Mouse (Mus musculus): ENCODE results near the gene Scn4b.

Scn4b gene

GRCm38 (mm10) chr9:45138191-45139032 lies at the start of gene Scn4b:
Gene Scn4b (plus strand): TSS chr9:45138395.
- DNase-seq = peak; percentile 54

GRCm38 (mm10) chr9:45090811-45091210 lies 47.4 kb upstream of the Scn4b start:
- no peak for DNase-seq

DNA sequence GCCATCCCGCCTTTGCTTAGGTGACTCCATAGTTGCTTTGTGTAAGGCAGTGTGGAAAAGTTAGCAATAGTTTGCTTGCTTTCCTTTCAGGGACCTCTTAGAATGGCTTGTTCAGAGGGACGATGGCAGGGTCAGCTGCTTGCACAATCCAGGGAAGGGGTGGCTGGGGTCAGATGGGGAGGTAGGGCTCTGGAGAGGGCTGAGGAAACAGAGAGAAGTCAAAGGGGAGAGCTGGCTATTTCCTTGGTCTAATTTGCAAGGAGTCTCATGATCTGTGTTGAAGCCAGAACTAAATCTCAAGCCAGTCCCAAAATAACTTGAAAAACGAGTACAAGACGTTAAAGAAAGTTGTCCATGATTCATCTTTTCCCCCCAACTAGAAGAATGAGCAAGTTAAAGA lies 45.6 kb upstream of the Scn4b start:
- no peak for DNase-seq

DNA sequence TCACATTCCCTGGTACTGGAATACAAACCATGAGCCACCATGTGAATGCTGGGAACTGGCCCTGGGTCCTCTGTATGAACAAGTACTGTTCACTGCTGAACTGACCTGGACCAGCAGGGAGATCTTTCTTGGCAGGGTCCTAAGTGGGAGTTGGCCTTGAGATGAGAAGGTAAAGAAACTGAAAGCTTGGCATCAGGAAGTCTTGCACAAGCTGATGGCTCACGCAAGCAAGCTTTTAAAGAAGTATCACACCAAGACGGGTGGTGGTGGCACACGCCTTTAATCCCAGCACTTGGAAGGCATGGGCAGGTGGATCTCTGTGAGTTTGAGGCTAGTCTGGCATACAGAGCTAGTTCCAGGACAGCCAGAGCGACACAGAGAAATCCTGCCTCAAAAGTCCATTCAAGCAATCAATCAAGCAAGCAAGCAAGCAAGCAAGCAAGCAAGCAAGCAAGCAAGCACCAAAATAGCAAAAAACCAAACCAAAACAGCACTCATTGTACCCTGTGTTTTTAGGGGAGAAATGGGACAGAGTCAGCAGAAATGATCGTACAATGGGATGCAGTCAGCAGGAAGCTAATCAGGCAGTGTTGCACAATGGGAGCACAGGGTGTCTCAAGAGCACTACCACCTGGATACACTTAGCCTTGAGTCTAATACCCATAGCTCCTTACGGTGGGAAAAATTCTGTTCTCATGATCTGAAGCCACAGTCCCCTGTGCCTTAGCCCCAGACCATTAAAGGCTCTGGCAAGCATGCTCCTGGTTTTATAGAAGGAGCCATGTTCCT lies 42.9 kb upstream of the Scn4b start:
- no peak for DNase-seq

DNA sequence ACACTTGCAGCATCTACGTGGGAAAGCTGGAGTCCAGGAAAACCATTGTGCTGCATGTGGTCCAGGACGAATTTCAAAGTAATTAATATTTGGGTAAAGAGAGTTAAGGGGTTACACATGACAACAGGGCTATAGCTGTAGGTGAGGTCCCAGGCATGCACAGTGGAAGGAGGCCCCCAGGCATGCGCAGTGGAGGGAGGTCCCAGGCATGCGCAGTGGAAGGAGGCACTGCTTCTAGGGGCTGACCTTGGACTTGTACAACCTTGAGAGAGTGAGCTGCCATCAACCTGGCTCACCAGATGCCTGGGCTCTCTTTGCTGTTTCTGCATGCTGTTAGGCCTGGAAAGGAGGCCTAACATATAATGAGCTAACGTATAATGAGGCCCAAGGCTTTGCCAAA lies 40.3 kb upstream of the Scn4b start:
- DNase-seq = no peak

DNA sequence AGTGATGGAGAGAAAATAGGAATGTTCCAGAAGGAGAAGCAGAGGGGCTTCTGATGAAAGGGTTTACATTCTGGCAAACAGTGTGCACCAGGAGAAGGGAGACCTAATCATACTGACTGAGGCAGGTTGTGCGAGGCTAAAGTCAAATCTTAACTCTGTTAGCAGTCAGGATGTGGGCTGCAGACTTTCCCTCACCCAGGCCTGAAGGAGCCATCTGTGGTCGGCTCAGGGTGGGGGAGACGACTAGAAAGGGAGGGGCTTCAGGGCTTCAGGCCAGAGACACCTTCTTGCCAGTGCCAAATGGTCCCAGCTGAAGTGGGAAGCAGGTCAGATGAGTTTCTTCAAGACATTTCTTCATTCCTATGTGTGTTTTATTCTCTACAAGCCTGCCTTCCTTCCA lies 39.8 kb upstream of the Scn4b start:
- peak; percentile 39 to 52 for DNase-seq

- no peak for DNase-seq
Observed at GRCm38 (mm10) chr9:45102528-45102927, 35.7 kb upstream of the Scn4b start.

DNA sequence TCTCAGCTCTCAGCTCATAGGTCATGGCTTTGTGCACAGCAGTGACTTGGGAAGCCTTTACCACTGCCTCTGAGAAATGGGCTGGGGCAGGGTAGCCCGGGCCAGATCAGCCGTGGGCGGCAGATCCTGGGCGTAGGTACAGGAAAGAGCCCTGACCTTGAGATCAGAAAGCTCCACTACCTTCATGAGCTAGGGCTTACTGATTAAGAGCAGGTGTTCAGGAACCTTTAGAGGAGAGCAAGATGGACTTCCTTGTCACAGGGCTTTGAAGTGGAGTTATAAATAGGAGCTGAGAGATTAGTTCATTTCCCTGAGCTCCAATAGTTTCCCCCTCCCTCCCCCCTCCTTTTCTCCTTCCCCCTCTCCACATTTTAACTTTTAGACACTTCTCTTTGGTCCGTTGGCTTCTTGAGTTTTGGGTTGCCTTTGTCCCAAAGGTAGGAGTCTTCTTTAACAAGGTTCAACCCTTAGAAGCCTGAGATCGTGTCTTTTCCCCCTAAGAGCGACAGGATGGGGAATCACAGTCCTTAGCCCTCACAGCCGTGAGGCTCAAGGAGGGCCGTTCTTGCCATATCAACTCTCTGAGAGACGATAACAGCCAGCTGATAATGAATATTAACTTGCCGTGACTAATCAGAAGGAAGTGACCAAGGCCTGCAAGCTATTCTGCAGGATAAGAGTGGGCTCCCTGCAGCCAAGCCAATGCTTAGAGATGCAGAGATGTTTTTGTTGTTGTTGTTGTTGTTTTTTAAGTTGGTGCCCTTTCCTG lies 34.8 kb upstream of the Scn4b start:
- DNase-seq = no peak

- no peak for DNase-seq
Observed at GRCm38 (mm10) chr9:45105596-45106374, 32.4 kb upstream of the Scn4b start.

DNA sequence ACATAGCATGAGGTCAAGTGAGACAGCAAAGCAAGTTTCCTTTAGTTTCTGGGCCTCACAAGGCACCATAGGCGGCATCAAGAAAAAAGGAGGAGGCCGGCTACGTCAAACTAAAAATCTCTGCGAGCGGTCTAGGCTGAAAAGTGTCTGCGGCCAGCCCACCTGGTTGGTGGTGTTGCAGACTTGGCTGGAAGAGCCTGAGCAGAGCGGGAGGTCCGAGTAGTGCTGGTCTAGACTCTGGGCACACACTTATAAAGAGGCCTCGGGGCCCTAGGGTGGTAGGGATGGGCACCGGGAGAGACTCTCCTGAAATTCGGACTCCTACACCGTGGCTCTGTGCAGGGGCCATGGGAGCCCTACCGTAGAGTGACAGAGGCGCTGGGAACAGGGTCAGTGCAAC lies 22.5 kb upstream of the Scn4b start:
- DNase-seq = no peak

GRCm38 (mm10) chr9:45116819-45117218 lies 21.4 kb upstream of the Scn4b start:
- no peak for DNase-seq

GRCm38 (mm10) chr9:45117741-45118431 lies 20.3 kb upstream of the Scn4b start, which contains the start of gene Scn2b:
Gene Scn2b (plus strand): TSS chr9:45117782.
- DNase-seq = peak in 1 of 2 experiments; percentile 55

DNA sequence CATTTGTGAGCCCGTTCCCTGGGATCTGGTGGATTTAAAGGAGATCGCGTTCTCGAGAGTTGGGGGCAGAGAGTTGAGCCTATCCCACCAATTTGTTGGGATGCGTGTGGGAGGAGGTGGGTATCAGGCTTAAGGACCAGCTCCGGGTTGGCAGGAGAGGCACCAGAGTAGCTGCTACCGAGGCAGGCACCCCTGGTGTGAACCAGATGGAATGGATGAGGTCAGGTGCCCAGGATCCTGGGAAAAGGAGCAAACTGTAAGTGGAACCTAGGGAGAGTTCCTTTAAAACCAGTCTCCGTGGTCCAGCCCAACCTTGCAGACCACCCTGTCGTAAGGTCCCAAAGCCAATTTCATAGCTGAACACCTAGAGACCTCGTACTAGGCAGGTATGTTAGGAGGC lies 19.6 kb upstream of the Scn4b start:
- no peak for DNase-seq

GRCm38 (mm10) chr9:45119316-45119953 lies 18.8 kb upstream of the Scn4b start:
- DNase-seq = no peak

DNA sequence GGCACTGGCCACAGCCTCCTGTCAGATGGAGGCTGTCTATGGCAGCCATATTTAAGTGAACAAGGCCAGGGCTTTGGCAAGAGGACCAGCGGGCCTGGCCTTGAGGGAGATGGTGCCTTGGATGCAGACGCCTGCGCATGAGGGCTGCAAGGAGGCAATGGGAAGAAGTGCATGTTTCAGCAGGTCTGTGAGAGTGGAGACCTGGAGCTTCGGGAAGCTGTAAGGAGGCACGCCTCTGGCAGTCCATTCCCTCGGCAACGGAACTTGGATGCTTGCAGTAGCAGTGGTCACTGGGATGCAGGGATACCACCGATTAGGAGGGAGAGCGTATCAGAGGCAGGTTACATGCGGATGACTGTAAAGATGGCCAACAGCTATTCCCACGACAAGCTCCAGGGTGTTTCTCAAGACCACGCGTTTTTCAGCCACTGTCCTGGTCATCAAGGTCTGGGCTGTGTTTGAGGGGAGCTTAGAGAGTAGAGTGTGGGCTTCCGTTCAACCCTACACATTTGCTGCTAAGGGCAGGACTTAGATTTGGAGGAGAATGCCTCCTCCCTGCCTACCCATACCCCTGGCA lies 18.2 kb upstream of the Scn4b start:
- no peak for DNase-seq

GRCm38 (mm10) chr9:45120567-45120966 lies 17.6 kb upstream of the Scn4b start:
- DNase-seq = no peak

DNA sequence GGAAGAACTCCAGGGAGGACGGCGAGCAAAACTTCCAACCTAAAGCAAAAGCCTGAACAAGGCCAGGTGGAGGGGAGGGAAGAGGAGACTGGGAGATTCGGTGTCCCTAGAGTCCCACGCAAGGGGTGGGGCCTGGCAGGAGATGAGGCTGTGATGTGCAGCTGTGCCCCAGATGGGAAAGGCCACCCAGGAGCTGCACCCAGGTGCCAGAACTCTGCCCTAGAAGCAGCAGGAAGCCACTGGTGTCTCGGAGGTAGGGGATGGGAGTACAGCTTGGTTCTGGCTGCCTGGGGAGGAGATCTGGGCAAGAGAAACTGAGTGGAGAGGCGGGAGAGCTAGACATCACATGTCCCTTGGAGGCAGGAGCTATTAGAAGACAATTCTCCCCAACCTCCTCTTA lies 17.2 kb upstream of the Scn4b start:
- peak; percentile 82 to 87 for DNase-seq

DNA sequence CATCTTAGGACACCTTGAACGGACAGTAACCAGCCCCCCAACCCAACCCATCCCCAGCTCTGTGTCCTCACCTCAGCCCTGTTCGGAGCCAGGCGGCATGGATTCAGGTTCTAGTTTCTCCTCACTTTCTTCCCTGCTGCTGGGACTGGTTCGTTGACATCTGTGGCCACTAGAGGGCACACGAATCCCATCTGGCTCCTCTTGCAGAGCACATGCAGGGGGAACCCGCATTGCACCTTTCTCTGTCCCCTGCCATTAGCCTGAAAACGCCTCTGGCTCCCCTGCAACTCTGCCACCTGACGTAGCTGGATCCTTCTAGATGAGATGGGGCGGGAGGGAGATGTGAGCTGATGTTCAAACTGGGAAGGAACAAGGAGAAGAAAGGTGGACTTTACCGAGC lies 16.4 kb upstream of the Scn4b start:
- peak; percentile 76 to 82 for DNase-seq

GRCm38 (mm10) chr9:45122209-45122761 lies 15.9 kb upstream of the Scn4b start:
- peak; percentile 59 to 81 for DNase-seq

GRCm38 (mm10) chr9:45125211-45125610 lies 13.0 kb upstream of the Scn4b start:
- DNase-seq = peak in 1 of 2 experiments; percentile 5
